Mouse (Mus musculus) liver, embryonic 11.5 days (tissue): ENCODE measurements around the gene Ctdnep1. TPM values are rescaled to one million over a fixed set of nuclear protein-coding genes. Genes with fewer than 3 reads are reported as not detected.
A peak's percentile ranks its signal among the peaks of the same experiment; 100 is the strongest.

Experiments used
- ATAC-seq: fragments of 200-750 bp; cut with Nextera tagmentation; replicated peaks from 2 replicates; pipeline ENCODE4 v1.8.0; 2017; ENCODE audit warnings: moderate number of reproducible peaks, mild to moderate bottlenecking, moderate TSS enrichment, moderate library complexity; ENCODE audit not compliant: low FRiP score
- DNase-seq: peaks from one replicate; pipeline ENCODE4 v3.0.0-alpha.2; 2017; ENCODE audit warnings: low spot score
- H3K27ac ChIP-seq: fragments of 300-500 bp; sonication (generic); 2 replicates; pipeline ENCODE4 v1.5.1; 2014; ENCODE audit warnings: mild to moderate bottlenecking, low read depth, low read length, control low read depth
- H3K27me3 ChIP-seq: fragments of 300-500 bp; sonication (generic); replicated peaks from 2 replicates; pipeline ENCODE4 v1.6.1; 2014; ENCODE audit warnings: low read length, mixed read lengths; ENCODE audit not compliant: control insufficient read depth, insufficient read depth
- H3K36me3 ChIP-seq: fragments of 300-500 bp; sonication (generic); 2 replicates; pipeline ENCODE4 v1.6.1; 2014; ENCODE audit warnings: mild to moderate bottlenecking, low read length, moderate library complexity, mixed read lengths; ENCODE audit not compliant: control insufficient read depth, insufficient read depth
- H3K4me1 ChIP-seq: fragments of 300-500 bp; sonication (generic); replicated peaks from 2 replicates; pipeline ENCODE4 v1.6.1; 2014; ENCODE audit warnings: low read length, mixed read lengths; ENCODE audit not compliant: control insufficient read depth, insufficient read depth
- H3K4me2 ChIP-seq: fragments of 300-500 bp; sonication (generic); 2 replicates; pipeline ENCODE4 v1.6.1; 2014; ENCODE audit warnings: mild to moderate bottlenecking, control low read depth, moderate library complexity
- H3K4me3 ChIP-seq: fragments of 300-500 bp; sonication (generic); 2 replicates; pipeline ENCODE4 v1.5.1; 2014; ENCODE audit warnings: low read depth, low read length, control low read depth
- H3K9ac ChIP-seq: fragments of 300-500 bp; sonication (generic); 2 replicates; pipeline ENCODE4 v1.6.1; 2014; ENCODE audit warnings: low read depth, low read length, control low read depth
- H3K9me3 ChIP-seq: fragments of 300-500 bp; sonication (generic); 2 replicates; pipeline ENCODE4 v1.6.1; 2016; ENCODE audit warnings: low read length, inconsistent platforms, mixed read lengths; ENCODE audit not compliant: control insufficient read depth
- WGBS: fragments of 180-500 bp; shearing (Covaris S2); extraction: QIAGEN DNeasy Blood & Tissue Kit; methylation state at CpG from one replicate; pipeline ENCODE4 v1.1.7; 2014; 5-methylcytosine and 5-hydroxymethylcytosine counted together
- polyA plus RNA-seq: library from polyadenylated mRNA; unstranded; fragments of >200 nt; fragmentation: Nextera tagmentation; extraction: Ambion mirVana; gene quantifications from 2 replicates; pipeline ENCODE4 v1.2.1, GENCODE M21; 2014

Ctdnep1 gene
- polyA plus RNA-seq, 1 experiment from 2014 or later: 24.0 TPM

DNA sequence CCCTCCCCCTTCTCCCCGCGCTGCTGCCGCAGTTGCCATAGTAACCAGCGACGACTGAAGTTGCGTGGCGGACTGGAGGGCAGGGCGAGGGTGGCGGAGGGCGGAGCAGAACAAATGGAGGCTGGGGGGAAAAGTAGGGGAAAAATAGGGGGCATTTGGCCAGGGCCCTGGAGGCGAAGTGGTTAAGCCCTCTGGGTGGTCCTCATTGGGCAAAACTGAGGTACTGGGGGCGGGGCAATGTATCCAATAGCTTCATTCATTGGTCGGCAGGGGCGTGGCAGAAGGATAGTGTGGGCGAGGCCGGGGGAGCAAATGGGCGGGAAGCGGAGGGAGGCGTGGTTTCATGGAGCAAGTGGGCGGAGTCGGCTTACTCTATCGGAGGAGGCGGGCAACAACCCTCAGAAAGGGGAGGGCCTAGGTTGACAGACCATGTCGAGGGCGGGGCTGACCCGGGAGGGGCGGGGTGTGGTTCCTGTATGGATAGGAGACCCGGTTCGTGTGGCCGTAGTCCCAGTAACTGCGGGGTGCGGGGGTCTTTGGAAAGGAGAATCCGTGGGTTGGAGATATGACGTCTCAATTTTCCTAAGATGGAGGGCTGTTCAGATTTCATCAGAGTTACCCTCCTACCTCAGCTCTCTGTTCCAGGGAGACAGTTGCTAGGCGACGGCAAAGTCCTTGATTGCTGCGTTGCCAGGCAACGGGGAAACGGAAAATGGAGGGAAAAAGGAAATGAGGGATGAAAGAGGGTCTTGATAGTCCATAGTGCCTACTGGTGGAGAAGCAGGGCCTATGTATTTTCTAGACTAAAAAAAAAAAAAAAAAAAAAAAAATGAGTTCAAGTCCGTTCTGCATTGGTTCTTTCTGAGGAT, 40.5 kb downstream of the Ctdnep1 start:
- H3K27me3 ChIP-seq: no peaks in the 10 kb centered on the region; the same call in 1 of the 2 replicates
- 3% methylated on average over 40 of the region's 40 CpGs for WGBS

GRCm38 (mm10) chr11:70023481-70024150, 42.7 kb downstream of the Ctdnep1 start:
- Histone ChIP-seq H3K27me3 (no peaks in the 10 kb centered on the region; the same call in 1 of the 2 replicates), H3K9ac (peak overlapping the region; percentile 1; the same call in 1 of the 2 replicates), H3K36me3 (no peaks in the 10 kb centered on the region), H3K9me3 (no peaks in the 10 kb centered on the region), H3K4me1 (peaks cover 59% of the 10 kb centered on the region), H3K4me3 (peak overlapping the region; percentile 40), H3K27ac (no peak overlapping the region), H3K4me2 (peak overlapping the region; percentile 57)
- no peak for DNase-seq
- 5% methylated on average over 27 of the region's 29 CpGs for WGBS
- ATAC-seq: no peak

More for the DNA sequence above, 40.5 kb downstream of the Ctdnep1 start:
- DNase-seq (peak; percentile 99), ATAC-seq (peak; percentile 86)
- Histone ChIP-seq H3K9me3 (no peaks in the 10 kb centered on the region), H3K4me3 (peak overlapping the region; percentile 66), H3K4me2 (peak overlapping the region; percentile 81), H3K27ac (peak overlapping the region; percentile 67), H3K9ac (peak overlapping the region; percentile 46), H3K36me3 (no peaks in the 10 kb centered on the region), H3K4me1 (peaks cover 54% of the 10 kb centered on the region)

- DNase-seq (no peak), ATAC-seq (no peak)
- Histone ChIP-seq H3K9me3 (no peaks in the 10 kb centered on the region), H3K27ac (0 out of 2 replicates have a peak overlapping the region, but pooled peaks have one; percentile 16), H3K4me3 (peak overlapping the region; percentile 40), H3K9ac (no peak overlapping the region), H3K27me3 (no peaks in the 10 kb centered on the region; the same call in 1 of the 2 replicates), H3K4me2 (peak overlapping the region; percentile 57), H3K4me1 (peaks cover 59% of the 10 kb centered on the region), H3K36me3 (no peaks in the 10 kb centered on the region)
- 17% methylated on average over 6 of the region's 6 CpGs for WGBS
Measured at GRCm38 (mm10) chr11:70024151-70024514, 43.2 kb downstream of the Ctdnep1 start.

DNA sequence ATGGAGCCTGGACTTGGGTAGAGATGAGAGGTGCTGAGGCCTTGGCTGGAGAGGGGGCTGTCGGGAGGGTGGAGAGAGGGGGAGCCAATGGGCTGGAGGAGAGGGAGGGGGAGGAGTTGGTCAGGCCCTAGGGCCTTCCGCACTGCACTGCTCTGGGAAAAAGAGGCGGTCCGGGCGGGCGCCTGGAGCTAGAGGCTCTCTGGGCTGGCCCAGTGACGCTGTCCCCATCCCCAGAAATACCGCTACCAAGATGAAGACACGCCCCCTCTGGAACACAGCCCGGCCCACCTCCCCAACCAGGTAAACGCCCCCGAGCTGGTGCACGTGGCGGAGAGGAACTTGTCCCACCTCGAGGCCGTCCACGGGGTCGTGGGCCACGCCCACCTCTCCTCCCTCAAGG, 45.7 kb downstream of the Ctdnep1 start:
- Histone ChIP-seq H3K4me1 (peaks cover 51% of the 10 kb centered on the region), H3K9ac (no peak overlapping the region), H3K9me3 (no peaks in the 10 kb centered on the region), H3K4me2 (peak overlapping the region; percentile 46), H3K27ac (peak overlapping the region; percentile 28; the same call in 1 of the 2 replicates), H3K4me3 (peak overlapping the region; percentile 26), H3K36me3 (peaks cover 8% of the 10 kb centered on the region; the same call in 1 of the 2 replicates), H3K27me3 (no peaks in the 10 kb centered on the region; the same call in 1 of the 2 replicates)
- ATAC-seq (peak; percentile 51), DNase-seq (no peak)
- 11% methylated on average over 19 of the region's 19 CpGs for WGBS

- Histone ChIP-seq H3K9ac (no peak overlapping the region), H3K27me3 (no peaks in the 10 kb centered on the region; the same call in 1 of the 2 replicates), H3K4me3 (peak overlapping the region; percentile 26), H3K27ac (no peak overlapping the region), H3K4me2 (peak overlapping the region; percentile 46), H3K4me1 (peaks cover 46% of the 10 kb centered on the region), H3K9me3 (no peaks in the 10 kb centered on the region), H3K36me3 (peaks cover 10% of the 10 kb centered on the region; the same call in 1 of the 2 replicates)
- WGBS: 53% methylated on average over 9 of the region's 9 CpGs
- ATAC-seq (no peak), DNase-seq (no peak)
Measured at GRCm38 (mm10) chr11:70027397-70027796, 46.4 kb downstream of the Ctdnep1 start.

DNA sequence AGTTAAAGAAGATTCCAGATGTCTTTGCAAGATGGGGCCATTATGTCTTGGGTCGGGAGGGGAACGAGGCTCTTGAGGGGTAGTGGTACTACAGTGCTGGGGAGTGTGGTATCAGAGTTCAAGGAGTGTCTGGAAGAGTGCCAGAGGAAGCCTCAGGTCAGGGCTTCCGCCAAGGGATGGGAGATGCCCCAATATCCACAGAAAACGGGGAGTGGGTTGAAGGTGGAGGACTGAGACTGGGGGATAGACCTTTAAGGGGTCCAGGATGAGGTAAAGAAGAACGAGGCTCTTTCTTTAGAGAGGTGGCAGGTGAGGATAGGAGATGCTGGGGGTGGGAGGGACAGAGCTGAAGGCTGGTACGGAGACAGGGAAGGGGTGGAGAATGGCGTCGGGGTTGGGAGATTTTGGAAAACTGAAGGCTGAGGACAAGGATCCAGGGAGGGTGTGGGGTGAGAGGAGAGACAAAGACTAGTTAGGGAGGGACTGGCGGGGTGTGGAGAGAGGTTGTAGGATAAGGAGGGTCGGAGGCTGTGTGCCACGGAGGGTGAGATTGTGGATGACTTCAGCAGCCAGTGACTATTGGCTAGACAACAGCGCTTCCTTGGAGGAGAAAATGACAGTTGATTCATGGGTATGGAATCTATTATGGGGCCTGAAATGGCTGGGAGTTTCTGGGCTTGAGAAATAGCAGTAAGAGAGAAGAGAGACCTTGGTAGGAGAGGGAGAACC, 47.6 kb downstream of the Ctdnep1 start:
- Histone ChIP-seq H3K9ac (0 out of 2 replicates have a peak overlapping the region, but pooled peaks have one; percentile 8), H3K4me1 (peaks cover 44% of the 10 kb centered on the region), H3K9me3 (no peaks in the 10 kb centered on the region), H3K36me3 (peaks cover 10% of the 10 kb centered on the region; the same call in 1 of the 2 replicates), H3K27ac (peak overlapping the region; percentile 41), H3K27me3 (no peaks in the 10 kb centered on the region; the same call in 1 of the 2 replicates), H3K4me2 (peak overlapping the region; percentile 46), H3K4me3 (peak overlapping the region; percentile 14; the same call in 1 of the 2 replicates)
- 25% methylated on average over 12 of the region's 12 CpGs for WGBS
- no peak for ATAC-seq
- DNase-seq: no peak

- Histone ChIP-seq H3K9ac (0 out of 2 replicates have a peak overlapping the region, but pooled peaks have one; percentile 8), H3K36me3 (peaks cover 12% of the 10 kb centered on the region; the same call in 1 of the 2 replicates), H3K27me3 (no peaks in the 10 kb centered on the region), H3K27ac (peak overlapping the region; percentile 41), H3K4me2 (peak overlapping the region; percentile 46), H3K4me3 (peak overlapping the region; percentile 14; the same call in 1 of the 2 replicates), H3K4me1 (peaks cover 40% of the 10 kb centered on the region), H3K9me3 (no peaks in the 10 kb centered on the region)
- DNase-seq: peak; percentile 77
- ATAC-seq: peak; percentile 72
- WGBS: 4% methylated on average over 20 of the region's 20 CpGs
Measured at GRCm38 (mm10) chr11:70029130-70029801, 48.3 kb downstream of the Ctdnep1 start.
